Mouse (Mus musculus): Measurements from ENCODE around the gene Slc26a10. TPM values are rescaled to one million over a fixed set of nuclear protein-coding genes. Genes with fewer than 3 reads are reported as not detected.
"Not testable (repeated sequence)": the region's sequence is repeated elsewhere in the genome, so short reads cannot be mapped to it uniquely, and the experiment has no call there.

The Slc26a10 gene
- polyA plus RNA-seq, 1 experiment from 2014 or later = 1.6 TPM

- peaks cover 12% of the 10 kb centered on the region for H3K4me1 ChIP-seq (replicated peaks; ENCODE audit: control insufficient read depth, insufficient read depth, low read length)
- H3K27me3 ChIP-seq (replicated peaks; ENCODE audit: control insufficient read depth, insufficient read depth, low read length) = peaks cover 12% of the 10 kb centered on the region
- not testable (repeated sequence) for H3K9me3 ChIP-seq (ENCODE audit: control insufficient read depth, low read length); H3K4me3 ChIP-seq (replicated peaks; ENCODE audit: low read length); H3K36me3 ChIP-seq (ENCODE audit: control insufficient read depth, insufficient read depth); H3K4me2 ChIP-seq (ENCODE audit: low read length); H3K9ac ChIP-seq (replicated peaks; ENCODE audit: low read depth, low read length); H3K27ac ChIP-seq (ENCODE audit: low read length); ATAC-seq
- WGBS = 66% methylated on average over 7 of the region's 7 CpGs
These were observed 17.6 kb downstream of the Slc26a10 start for GRCm38 (mm10) chr10:127162771-127163261.

DNA sequence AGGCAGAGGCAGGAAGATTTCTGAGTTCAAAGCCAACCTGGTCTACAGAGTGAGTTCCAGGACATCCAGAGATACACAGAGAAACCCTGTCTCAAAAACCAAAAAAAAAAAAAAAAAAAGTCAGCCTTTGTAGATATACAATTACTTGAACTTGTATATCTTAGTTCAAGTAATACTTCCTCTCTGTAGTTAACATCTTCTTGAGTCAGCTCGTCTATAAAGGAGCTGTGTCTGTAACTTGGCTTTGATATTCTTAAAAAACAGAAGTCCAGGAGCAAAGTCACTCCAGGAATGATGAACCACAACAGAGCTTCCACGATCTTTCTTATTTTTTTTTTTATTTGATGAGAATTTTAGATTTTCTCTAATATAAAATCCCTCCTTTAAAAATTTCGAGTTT, 19.7 kb downstream of the Slc26a10 start:
- 77% methylated on average over 3 of the region's 3 CpGs for WGBS
- no peak for ATAC-seq
- H3K27me3 ChIP-seq (replicated peaks; ENCODE audit: control insufficient read depth, insufficient read depth, low read length) = no peaks in the 10 kb centered on the region
- H3K4me1 ChIP-seq (replicated peaks; ENCODE audit: control insufficient read depth, insufficient read depth, low read length) = peaks cover 5% of the 10 kb centered on the region
- H3K4me3 ChIP-seq (replicated peaks; ENCODE audit: low read length) = no peak overlapping the region
- no peaks in the 10 kb centered on the region for H3K36me3 ChIP-seq (ENCODE audit: control insufficient read depth, insufficient read depth)
- H3K9me3 ChIP-seq (ENCODE audit: control insufficient read depth, low read length) = no peaks in the 10 kb centered on the region
- H3K27ac ChIP-seq (ENCODE audit: low read length) = no peak overlapping the region
- no peak overlapping the region for H3K4me2 ChIP-seq (ENCODE audit: low read length)
- no peak overlapping the region for H3K9ac ChIP-seq (replicated peaks; ENCODE audit: low read depth, low read length)

- 76% methylated on average over 9 of the region's 9 CpGs for WGBS
- no peak for ATAC-seq
- Histone ChIP-seq H3K36me3 (ENCODE audit: control insufficient read depth, insufficient read depth) (no peaks in the 10 kb centered on the region), H3K4me3 (replicated peaks; ENCODE audit: low read length) (no peak overlapping the region), H3K27ac (ENCODE audit: low read length) (no peak overlapping the region), H3K27me3 (replicated peaks; ENCODE audit: control insufficient read depth, insufficient read depth, low read length) (no peaks in the 10 kb centered on the region), H3K4me1 (replicated peaks; ENCODE audit: control insufficient read depth, insufficient read depth, low read length) (peaks cover 5% of the 10 kb centered on the region), H3K4me2 (ENCODE audit: low read length) (no peak overlapping the region), H3K9me3 (ENCODE audit: control insufficient read depth, low read length) (no peaks in the 10 kb centered on the region), H3K9ac (replicated peaks; ENCODE audit: low read depth, low read length) (no peak overlapping the region)
These were observed 20.4 kb downstream of the Slc26a10 start for GRCm38 (mm10) chr10:127160081-127160480.

DNA sequence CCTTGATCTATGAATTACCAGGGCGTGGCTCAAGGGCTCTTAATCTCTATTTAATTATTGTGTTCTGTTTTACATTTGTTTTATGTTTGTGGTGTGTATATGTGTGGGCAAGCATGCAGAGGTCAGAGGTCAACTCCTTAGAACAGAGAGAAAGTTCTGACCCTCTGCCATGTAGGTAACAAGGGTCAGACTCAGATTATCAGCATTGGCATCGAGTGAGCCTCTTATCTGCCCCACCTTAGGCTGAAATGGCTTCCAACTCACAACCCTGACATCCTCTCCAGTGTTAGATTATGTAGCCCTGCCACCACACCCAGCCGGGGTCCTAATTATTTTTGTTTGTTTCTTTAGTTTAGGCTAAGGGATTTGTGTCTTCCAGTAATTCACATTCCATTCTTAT, 22.0 kb downstream of the Slc26a10 start:
- Histone ChIP-seq H3K27ac (ENCODE audit: low read length) (no peak overlapping the region), H3K4me2 (ENCODE audit: low read length) (no peak overlapping the region), H3K27me3 (replicated peaks; ENCODE audit: control insufficient read depth, insufficient read depth, low read length) (no peaks in the 10 kb centered on the region), H3K9me3 (ENCODE audit: control insufficient read depth, low read length) (no peaks in the 10 kb centered on the region), H3K9ac (replicated peaks; ENCODE audit: low read depth, low read length) (no peak overlapping the region), H3K4me1 (replicated peaks; ENCODE audit: control insufficient read depth, insufficient read depth, low read length) (no peaks in the 10 kb centered on the region), H3K4me3 (replicated peaks; ENCODE audit: low read length) (no peak overlapping the region), H3K36me3 (ENCODE audit: control insufficient read depth, insufficient read depth) (no peaks in the 10 kb centered on the region)
- WGBS = 75% methylated on average over 3 of the region's 3 CpGs
- no peak for ATAC-seq

- Histone ChIP-seq H3K4me3 (replicated peaks; ENCODE audit: low read length) (no peak overlapping the region), H3K9ac (replicated peaks; ENCODE audit: low read depth, low read length) (no peak overlapping the region), H3K4me2 (ENCODE audit: low read length) (no peak overlapping the region), H3K9me3 (ENCODE audit: control insufficient read depth, low read length) (no peaks in the 10 kb centered on the region), H3K27me3 (replicated peaks; ENCODE audit: control insufficient read depth, insufficient read depth, low read length) (no peaks in the 10 kb centered on the region), H3K27ac (ENCODE audit: low read length) (no peak overlapping the region), H3K36me3 (ENCODE audit: control insufficient read depth, insufficient read depth) (no peaks in the 10 kb centered on the region), H3K4me1 (replicated peaks; ENCODE audit: control insufficient read depth, insufficient read depth, low read length) (no peaks in the 10 kb centered on the region)
- 93% methylated on average over 1 of the region's 1 CpGs for WGBS
- no peak for ATAC-seq
These were observed 23.9 kb downstream of the Slc26a10 start for GRCm38 (mm10) chr10:127156511-127156910.

DNA sequence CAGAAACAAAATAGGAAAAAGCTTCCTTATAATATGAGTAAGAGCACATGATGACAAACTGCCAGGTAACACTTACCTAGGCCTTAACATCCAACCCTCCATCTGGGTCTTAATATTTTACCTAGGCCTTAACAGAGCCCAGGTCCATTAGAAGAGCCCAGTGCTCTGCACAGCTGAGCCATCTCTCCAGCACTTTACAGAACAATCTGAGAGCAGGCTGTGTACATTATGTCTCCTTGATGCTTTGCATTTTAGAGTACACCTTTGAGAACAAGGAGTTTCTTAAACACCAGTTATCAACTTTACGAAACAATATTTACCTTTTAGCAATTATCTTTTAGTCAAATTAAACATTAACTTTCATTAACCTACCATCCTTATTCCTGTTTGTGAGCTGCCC, 24.4 kb downstream of the Slc26a10 start:
- no peak overlapping the region for H3K4me3 ChIP-seq (replicated peaks; ENCODE audit: low read length)
- no peaks in the 10 kb centered on the region for H3K27me3 ChIP-seq (replicated peaks; ENCODE audit: control insufficient read depth, insufficient read depth, low read length)
- WGBS = 98% methylated on average over 1 of the region's 1 CpGs

GRCm38 (mm10) chr10:127154652-127155051, 25.8 kb downstream of the Slc26a10 start:
- H3K27ac ChIP-seq (ENCODE audit: low read length) = no peak overlapping the region
- WGBS = 86% methylated on average over 5 of the region's 5 CpGs
- H3K27me3 ChIP-seq (replicated peaks; ENCODE audit: control insufficient read depth, insufficient read depth, low read length) = no peaks in the 10 kb centered on the region
- no peak for ATAC-seq
- H3K4me2 ChIP-seq (ENCODE audit: low read length) = no peak overlapping the region
- H3K9ac ChIP-seq (replicated peaks; ENCODE audit: low read depth, low read length) = no peak overlapping the region
- H3K4me3 ChIP-seq (replicated peaks; ENCODE audit: low read length) = no peak overlapping the region
- no peaks in the 10 kb centered on the region for H3K4me1 ChIP-seq (replicated peaks; ENCODE audit: control insufficient read depth, insufficient read depth, low read length)
- H3K9me3 ChIP-seq (ENCODE audit: control insufficient read depth, low read length) = no peaks in the 10 kb centered on the region
- H3K36me3 ChIP-seq (ENCODE audit: control insufficient read depth, insufficient read depth) = no peaks in the 10 kb centered on the region

More for the DNA sequence above, 24.4 kb downstream of the Slc26a10 start:
- ATAC-seq = no peak
- Histone ChIP-seq H3K4me1 (replicated peaks; ENCODE audit: control insufficient read depth, insufficient read depth, low read length) (no peaks in the 10 kb centered on the region), H3K27ac (ENCODE audit: low read length) (no peak overlapping the region), H3K9me3 (ENCODE audit: control insufficient read depth, low read length) (no peaks in the 10 kb centered on the region), H3K4me2 (ENCODE audit: low read length) (no peak overlapping the region), H3K36me3 (ENCODE audit: control insufficient read depth, insufficient read depth) (no peaks in the 10 kb centered on the region), H3K9ac (replicated peaks; ENCODE audit: low read depth, low read length) (no peak overlapping the region)

- Histone ChIP-seq H3K36me3 (ENCODE audit: control insufficient read depth, insufficient read depth) (no peaks in the 10 kb centered on the region), H3K4me3 (replicated peaks; ENCODE audit: low read length) (no peak overlapping the region), H3K9me3 (ENCODE audit: control insufficient read depth, low read length) (no peaks in the 10 kb centered on the region), H3K4me1 (replicated peaks; ENCODE audit: control insufficient read depth, insufficient read depth, low read length) (no peaks in the 10 kb centered on the region), H3K9ac (replicated peaks; ENCODE audit: low read depth, low read length) (no peak overlapping the region), H3K27me3 (replicated peaks; ENCODE audit: control insufficient read depth, insufficient read depth, low read length) (no peaks in the 10 kb centered on the region), H3K4me2 (ENCODE audit: low read length) (no peak overlapping the region), H3K27ac (ENCODE audit: low read length) (no peak overlapping the region)
- ATAC-seq = no peak
- 94% methylated on average over 2 of the region's 2 CpGs for WGBS
These were observed 26.2 kb downstream of the Slc26a10 start for GRCm38 (mm10) chr10:127154241-127154640.

DNA sequence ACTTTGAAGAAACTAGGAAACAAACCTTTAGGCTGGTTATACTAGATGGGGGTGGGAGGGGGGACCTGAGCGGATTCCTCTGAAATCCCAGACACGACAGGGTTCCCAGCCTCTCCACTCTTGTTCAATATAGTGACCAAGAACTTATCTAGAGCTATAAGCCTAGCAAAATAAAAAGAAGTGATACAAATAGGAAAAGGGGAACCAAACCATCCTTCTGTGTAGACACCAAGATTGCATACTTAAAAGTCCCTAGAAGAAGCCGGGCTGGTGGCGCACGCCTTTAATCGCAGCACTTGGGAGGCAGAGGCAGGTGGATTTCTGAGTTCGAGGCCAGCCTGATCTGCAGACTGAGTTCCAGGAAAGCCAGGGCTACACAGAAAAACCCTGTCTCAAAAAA, 27.1 kb downstream of the Slc26a10 start:
- WGBS = 94% methylated on average over 7 of the region's 7 CpGs
- no peak overlapping the region for H3K9ac ChIP-seq (replicated peaks; ENCODE audit: low read depth, low read length)
- H3K9me3 ChIP-seq (ENCODE audit: control insufficient read depth, low read length) = no peaks in the 10 kb centered on the region
- no peak overlapping the region for H3K4me2 ChIP-seq (ENCODE audit: low read length)
- H3K36me3 ChIP-seq (ENCODE audit: control insufficient read depth, insufficient read depth) = no peaks in the 10 kb centered on the region
- H3K4me1 ChIP-seq (replicated peaks; ENCODE audit: control insufficient read depth, insufficient read depth, low read length) = no peaks in the 10 kb centered on the region
- H3K27ac ChIP-seq (ENCODE audit: low read length) = no peak overlapping the region
- ATAC-seq = no peak
- H3K4me3 ChIP-seq (replicated peaks; ENCODE audit: low read length) = no peak overlapping the region
- H3K27me3 ChIP-seq (replicated peaks; ENCODE audit: control insufficient read depth, insufficient read depth, low read length) = no peaks in the 10 kb centered on the region

DNA sequence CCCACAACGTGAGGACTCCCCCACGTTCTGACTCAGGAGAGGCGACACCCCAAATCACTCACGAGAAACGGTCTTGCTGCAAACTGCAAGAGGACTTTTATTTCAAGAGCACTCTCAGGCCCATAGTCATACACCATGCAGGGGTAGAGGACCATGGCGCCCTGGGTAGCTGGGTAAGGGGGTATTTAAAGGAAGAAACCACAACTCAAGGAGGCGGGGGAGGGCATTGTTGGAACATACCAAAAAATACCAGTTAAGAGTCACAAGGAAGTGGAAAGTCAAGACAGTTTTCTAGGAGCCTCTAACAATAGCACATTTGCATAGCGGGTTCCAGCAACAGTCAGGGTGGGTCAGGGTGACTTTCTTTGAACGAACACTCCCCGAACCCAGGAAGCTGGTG, 27.9 kb downstream of the Slc26a10 start:
- H3K4me2 ChIP-seq (ENCODE audit: low read length); H3K27ac ChIP-seq (ENCODE audit: low read length); H3K36me3 ChIP-seq (ENCODE audit: control insufficient read depth, insufficient read depth); H3K27me3 ChIP-seq (replicated peaks; ENCODE audit: control insufficient read depth, insufficient read depth, low read length); H3K4me1 ChIP-seq (replicated peaks; ENCODE audit: control insufficient read depth, insufficient read depth, low read length); H3K4me3 ChIP-seq (replicated peaks; ENCODE audit: low read length); ATAC-seq; H3K9me3 ChIP-seq (ENCODE audit: control insufficient read depth, low read length); H3K9ac ChIP-seq (replicated peaks; ENCODE audit: low read depth, low read length): not testable (repeated sequence)
- 83% methylated on average over 10 of the region's 10 CpGs for WGBS

Data from forebrain, embryonic 16.5 days (tissue).